Mouse (Mus musculus) retina, adult 2 months (tissue): ENCODE measurements around the gene Stxbp5l.
"Not testable (repeated sequence)": the region's sequence is repeated elsewhere in the genome, so short reads cannot be mapped to it uniquely, and the experiment has no call there.

Source experiments
- DNase-seq: peaks from one replicate; pipeline ENCODE4 v3.0.0-alpha.2; 2012; ENCODE audit warnings: low read depth, low spot score

Stxbp5l gene

GRCm38 (mm10) chr16:37384821-37385344, at the start of gene Stxbp5l:
Stxbp5l (minus strand) TSS chr16:37384962.
- DNase-seq, result peak; percentile 96

- no peak for DNase-seq
Observed at GRCm38 (mm10) chr16:37433418-37434204, 48.8 kb upstream of the Stxbp5l start.

GRCm38 (mm10) chr16:37425434-37425833, 40.7 kb upstream of the Stxbp5l start:
- DNase-seq, result no peak

GRCm38 (mm10) chr16:37422874-37423273, 38.1 kb upstream of the Stxbp5l start:
- DNase-seq, result no peak

- no peak for DNase-seq
Observed at GRCm38 (mm10) chr16:37421851-37422250, 37.1 kb upstream of the Stxbp5l start.

- DNase-seq, result no peak
Observed at GRCm38 (mm10) chr16:37420512-37420911, 35.8 kb upstream of the Stxbp5l start.

- no peak for DNase-seq
Observed at GRCm38 (mm10) chr16:37405536-37405935, 20.8 kb upstream of the Stxbp5l start.

GRCm38 (mm10) chr16:37404922-37405321, 20.2 kb upstream of the Stxbp5l start:
- DNase-seq, result no peak

GRCm38 (mm10) chr16:37389964-37390363, 5.2 kb upstream of the Stxbp5l start:
- DNase-seq, result no peak

GRCm38 (mm10) chr16:37389201-37389905, 4.6 kb upstream of the Stxbp5l start:
- DNase-seq, result no peak

GRCm38 (mm10) chr16:37384369-37384768, 393 bp downstream of the Stxbp5l start:
- no peak for DNase-seq

GRCm38 (mm10) chr16:37383426-37383825, 1.3 kb downstream of the Stxbp5l start:
- no peak for DNase-seq

- DNase-seq, result no peak
Observed at GRCm38 (mm10) chr16:37372716-37373115, 12.0 kb downstream of the Stxbp5l start.

GRCm38 (mm10) chr16:37367426-37367825, 17.3 kb downstream of the Stxbp5l start:
- DNase-seq, result no peak

GRCm38 (mm10) chr16:37363958-37364357, 20.8 kb downstream of the Stxbp5l start:
- DNase-seq, result no peak

GRCm38 (mm10) chr16:37355621-37356020, 29.1 kb downstream of the Stxbp5l start:
- no peak for DNase-seq

GRCm38 (mm10) chr16:37347092-37347491, 37.7 kb downstream of the Stxbp5l start:
- peak; percentile 28 for DNase-seq

GRCm38 (mm10) chr16:37344960-37345359, 39.8 kb downstream of the Stxbp5l start:
- DNase-seq, result no peak

GRCm38 (mm10) chr16:37341446-37341845, 43.3 kb downstream of the Stxbp5l start:
- DNase-seq, result not testable (repeated sequence)

GRCm38 (mm10) chr16:37338177-37338576, 46.6 kb downstream of the Stxbp5l start:
- no peak for DNase-seq

GRCm38 (mm10) chr16:37337529-37337928, 47.2 kb downstream of the Stxbp5l start:
- no peak for DNase-seq

- DNase-seq, result no peak
Observed at GRCm38 (mm10) chr16:37304441-37304840, 80.3 kb downstream of the Stxbp5l start.

GRCm38 (mm10) chr16:37292593-37292992, 92.2 kb downstream of the Stxbp5l start:
- peak; percentile 22 for DNase-seq
